Mouse (Mus musculus): ENCODE measurements around the gene Capza2.

DNA sequence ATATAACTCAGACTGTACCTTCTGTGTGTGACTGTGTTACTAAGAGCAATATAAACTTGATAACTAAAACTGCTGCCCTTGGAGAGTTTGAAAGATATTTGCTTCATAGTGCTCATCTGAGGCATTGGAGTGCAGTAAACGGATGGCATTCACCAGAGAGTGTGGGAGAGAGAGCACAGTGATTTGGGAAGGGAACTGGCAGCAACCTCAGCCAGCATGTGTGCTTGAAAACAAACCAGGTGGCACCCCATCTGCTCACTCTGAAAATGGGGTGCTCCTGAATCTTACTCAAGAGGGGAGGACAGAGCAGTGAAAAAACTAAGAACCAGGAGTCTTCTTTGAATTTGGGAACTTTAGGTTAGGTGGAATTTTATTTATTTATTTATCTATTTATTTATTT, 21.3 kb downstream of the Capza2 start:
- no peak for TF ChIP-seq CTCF (IDR thresholded peaks at IDR 0.05; ENCODE audit: low read depth, low read length)
- no peak for TF ChIP-seq POLR2AphosphoS5 (IDR thresholded peaks at IDR 0.05; ENCODE audit: insufficient replicate concordance, low read depth, low read length)
- TF ChIP-seq TAL1 (conservative IDR thresholded peaks at IDR 0.05; ENCODE audit: low read depth, low read length): no peak
- no peak for TF ChIP-seq GATA1 (IDR thresholded peaks at IDR 0.05; ENCODE audit: borderline replicate concordance, low read length)
- TF ChIP-seq GATA2 (IDR thresholded peaks at IDR 0.05; ENCODE audit: borderline replicate concordance, low read depth, low read length): no peak

Measured in G1E (cell line).